8 mouse cellular contexts compared by ENCODE assay signal in genomic region chr5:72808456-72809111, GRCm38 (mm10). TPM values are rescaled to one million over a fixed set of nuclear protein-coding genes. Genes with fewer than 3 reads are reported as not detected.
DNase-seq lines count a peak whose midpoint lies in the region; ATAC-seq and TF ChIP-seq lines count a peak whose summit lies in the region.

No protein-coding gene starts in this region.

- H3K4me2 ChIP-seq in kidney, embryonic 15.5 days, result no peak overlapping the region
- peak overlapping the region; percentile 41 for H3K4me2 ChIP-seq in embryonic facial prominence, embryonic 13.5 days
- peak overlapping the region; percentile 38 for H3K4me2 ChIP-seq in limb, embryonic 13.5 days (replicated peaks)
- peak overlapping the region; percentile 17; the same call in 1 of the 2 replicates for H3K4me2 ChIP-seq in stomach, postnatal 0 days (replicated peaks; ENCODE audit: low read depth)

- no peak for ATAC-seq in kidney, embryonic 15.5 days (replicated peaks; ENCODE audit: low FRiP score)
- ATAC-seq in embryonic facial prominence, embryonic 13.5 days (ENCODE audit: insufficient number of reproducible peaks, insufficient read depth, low FRiP score, low TSS enrichment, low read depth), result peak; percentile 65; the same call in 1 of the 2 replicates
- ATAC-seq in limb, embryonic 13.5 days (ENCODE audit: low FRiP score, low read depth), result no peak; the same call in 1 of the 2 replicates
- no peak for ATAC-seq in stomach, postnatal 0 days (ENCODE audit: low FRiP score, low TSS enrichment)

- TF ChIP-seq EP300 in stomach, postnatal 0 days (optimal IDR thresholded peaks at IDR 0.05), result no peak

- no peaks in the 10 kb centered on the region for H3K36me3 ChIP-seq in kidney, embryonic 15.5 days
- H3K36me3 ChIP-seq in embryonic facial prominence, embryonic 13.5 days, result no peaks in the 10 kb centered on the region
- no peaks in the 10 kb centered on the region for H3K36me3 ChIP-seq in limb, embryonic 13.5 days
- no peaks in the 10 kb centered on the region; the same call in 1 of the 2 replicates for H3K36me3 ChIP-seq in stomach, postnatal 0 days (ENCODE audit: control insufficient read depth, insufficient read depth, low read length)

- DNase-seq in kidney, postnatal 36 days, result peak; percentile 31 to 46
- peak; percentile 18 for DNase-seq in R1 (ENCODE audit: low read depth, low spot score)
- no peak for DNase-seq in stomach, postnatal 0 days (ENCODE audit: low spot score)
- no peak for DNase-seq in embryo, embryonic 10 days (ENCODE audit: low spot score)
- DNase-seq in thymus, postnatal 25 days, result no peak

- H3K9ac ChIP-seq in kidney, embryonic 15.5 days, result no peak overlapping the region
- peak overlapping the region; percentile 51 for H3K9ac ChIP-seq in embryonic facial prominence, embryonic 13.5 days
- H3K9ac ChIP-seq in limb, embryonic 13.5 days, result no peak overlapping the region
- H3K9ac ChIP-seq in stomach, postnatal 0 days (ENCODE audit: low read length), result no peak overlapping the region

- H3K4me3 ChIP-seq in kidney, embryonic 15.5 days (replicated peaks), result no peak overlapping the region
- H3K4me3 ChIP-seq in embryonic facial prominence, embryonic 13.5 days, result no peak overlapping the region
- no peak overlapping the region for H3K4me3 ChIP-seq in limb, embryonic 13.5 days
- H3K4me3 ChIP-seq in stomach, postnatal 0 days (ENCODE audit: low read depth, low read length), result no peak overlapping the region

- H3K4me1 ChIP-seq in kidney, embryonic 15.5 days, result peaks cover 23% of the 10 kb centered on the region
- H3K4me1 ChIP-seq in embryonic facial prominence, embryonic 13.5 days, result peaks cover 20% of the 10 kb centered on the region
- H3K4me1 ChIP-seq in limb, embryonic 13.5 days, result peaks cover 15% of the 10 kb centered on the region
- no peaks in the 10 kb centered on the region for H3K4me1 ChIP-seq in stomach, postnatal 0 days (replicated peaks; ENCODE audit: control insufficient read depth, insufficient read depth)

- no peaks in the 10 kb centered on the region for H3K9me3 ChIP-seq in kidney, embryonic 15.5 days (replicated peaks)
- H3K9me3 ChIP-seq in embryonic facial prominence, embryonic 13.5 days, result 0 out of 2 replicates have a peak, but pooled peaks cover 3% of the 10 kb centered on the region
- H3K9me3 ChIP-seq in limb, embryonic 13.5 days, result no peaks in the 10 kb centered on the region
- H3K9me3 ChIP-seq in stomach, postnatal 0 days (ENCODE audit: control insufficient read depth, low read length), result no peaks in the 10 kb centered on the region

- TF ChIP-seq CTCF in stomach, postnatal 0 days (IDR thresholded peaks at IDR 0.05; ENCODE audit: low read depth), result no peak

- WGBS in kidney, embryonic 15.5 days, result 63% methylated on average over 14 of the region's 14 CpGs
- WGBS in embryonic facial prominence, embryonic 13.5 days, result 28% methylated on average over 14 of the region's 14 CpGs
- 35% methylated on average over 14 of the region's 14 CpGs for WGBS in limb, embryonic 13.5 days
- 51% methylated on average over 14 of the region's 14 CpGs for WGBS in stomach, postnatal 0 days

- no peaks in the 10 kb centered on the region for H3K27me3 ChIP-seq in kidney, embryonic 15.5 days
- no peaks in the 10 kb centered on the region for H3K27me3 ChIP-seq in embryonic facial prominence, embryonic 13.5 days
- no peaks in the 10 kb centered on the region for H3K27me3 ChIP-seq in limb, embryonic 13.5 days
- H3K27me3 ChIP-seq in stomach, postnatal 0 days (ENCODE audit: control insufficient read depth, insufficient read depth, low read length), result no peaks in the 10 kb centered on the region

- no peak overlapping the region for H3K27ac ChIP-seq in kidney, embryonic 15.5 days
- H3K27ac ChIP-seq in embryonic facial prominence, embryonic 13.5 days, result peak overlapping the region; percentile 81
- peak overlapping the region; percentile 72 for H3K27ac ChIP-seq in limb, embryonic 13.5 days
- no peak overlapping the region for H3K27ac ChIP-seq in stomach, postnatal 0 days (replicated peaks)

RNA-seq across cellular contexts. Expression of gene Txk, which starts 56.0 kb away (rescaled TPM):
- polyA plus RNA-seq in kidney, embryonic 15.5 days (2015; fragmentation: Nextera tagmentation; extraction: Ambion mirVana), result 0.10 TPM in 1 of 2 replicates, not detected in the other
- polyA plus RNA-seq in embryonic facial prominence, embryonic 13.5 days (2015; fragmentation: Nextera tagmentation; extraction: Ambion mirVana), result 0.07 and 0.11 TPM in 2 replicates
- 0.11 and 0.18 TPM in 2 replicates for polyA plus RNA-seq in limb, embryonic 13.5 days (2015; fragmentation: Nextera tagmentation; extraction: Ambion mirVana)
- polyA plus RNA-seq in stomach, postnatal 0 days (2015; fragmentation: Nextera tagmentation; extraction: Ambion mirVana), result 0.16 and 0.21 TPM in 2 replicates

RNA-seq across cellular contexts. Expression of gene Tec, which starts 59.7 kb away (rescaled TPM):
- 8.4 and 8.6 TPM in 2 replicates for polyA plus RNA-seq in kidney, embryonic 15.5 days (2015; fragmentation: Nextera tagmentation; extraction: Ambion mirVana)
- 4.1 and 5.0 TPM in 2 replicates for polyA plus RNA-seq in embryonic facial prominence, embryonic 13.5 days (2015; fragmentation: Nextera tagmentation; extraction: Ambion mirVana)
- polyA plus RNA-seq in limb, embryonic 13.5 days (2015; fragmentation: Nextera tagmentation; extraction: Ambion mirVana), result 5.2 and 5.5 TPM in 2 replicates
- polyA plus RNA-seq in stomach, postnatal 0 days (2015; fragmentation: Nextera tagmentation; extraction: Ambion mirVana), result 9.5 and 9.6 TPM in 2 replicates

Comparison
In these comparisons a context has a peak if more than half of its experiments do, and no peak if none do; other contexts are left out.
1. DNase-seq: peak in kidney, postnatal 36 days (2 of 2) and R1 (single experiment); none in stomach, postnatal 0 days (single experiment), embryo, embryonic 10 days (single experiment) and thymus, postnatal 25 days (single experiment).
2. H3K27ac ChIP-seq: peak in embryonic facial prominence, embryonic 13.5 days (single experiment) and limb, embryonic 13.5 days (single experiment); none in kidney, embryonic 15.5 days (single experiment) and stomach, postnatal 0 days (single experiment).